Mouse (Mus musculus) embryo, embryonic 10.5 days (tissue): ENCODE results near the gene Zdhhc8.
"Not testable (repeated sequence)": the region's sequence is repeated elsewhere in the genome, so short reads cannot be mapped to it uniquely, and the experiment has no call there.

Experiments
- DNase-seq: peaks from one replicate; pipeline ENCODE4 v3.0.0-alpha.2; 2015; ENCODE audit warnings: low spot score

Zdhhc8 gene

DNA sequence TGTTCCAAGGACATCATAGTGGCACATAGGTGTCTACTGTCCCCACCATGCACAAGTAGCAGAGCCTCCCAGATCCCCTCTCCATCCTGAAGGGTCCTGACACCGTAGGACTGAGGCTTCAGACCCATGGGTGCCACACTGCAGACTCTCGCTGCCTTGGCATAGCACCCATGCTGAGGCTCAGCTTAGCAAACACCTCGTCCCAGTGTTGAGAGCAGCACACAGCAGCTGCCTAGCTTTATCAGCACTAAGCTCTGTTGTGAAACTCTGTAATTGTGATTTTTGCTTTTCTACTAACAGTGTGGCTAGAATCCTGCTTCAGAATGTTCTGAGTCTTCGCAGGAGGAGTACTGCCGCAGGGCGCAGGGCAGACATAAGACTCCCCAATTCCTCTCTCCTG lies 37.1 kb downstream of the Zdhhc8 start:
- DNase-seq, result no peak

GRCm38 (mm10) chr16:18195561-18195960 lies 39.4 kb downstream of the Zdhhc8 start:
- not testable (repeated sequence) for DNase-seq

- DNase-seq, result no peak
Observed at GRCm38 (mm10) chr16:18195068-18195467, 39.9 kb downstream of the Zdhhc8 start.

- peak; percentile 44 for DNase-seq
Observed at GRCm38 (mm10) chr16:18194208-18194985, 40.5 kb downstream of the Zdhhc8 start.

- DNase-seq, result no peak
Observed at GRCm38 (mm10) chr16:18191006-18191405, 43.9 kb downstream of the Zdhhc8 start.

- no peak for DNase-seq
Observed at GRCm38 (mm10) chr16:18187221-18187620, 47.7 kb downstream of the Zdhhc8 start.

- DNase-seq, result no peak
Observed at GRCm38 (mm10) chr16:18186798-18187197, 48.1 kb downstream of the Zdhhc8 start.

- peak; percentile 28 for DNase-seq
Observed at GRCm38 (mm10) chr16:18185715-18186449, 49.1 kb downstream of the Zdhhc8 start.

- DNase-seq, result no peak
Observed at GRCm38 (mm10) chr16:18182766-18183165, 52.2 kb downstream of the Zdhhc8 start.

DNA sequence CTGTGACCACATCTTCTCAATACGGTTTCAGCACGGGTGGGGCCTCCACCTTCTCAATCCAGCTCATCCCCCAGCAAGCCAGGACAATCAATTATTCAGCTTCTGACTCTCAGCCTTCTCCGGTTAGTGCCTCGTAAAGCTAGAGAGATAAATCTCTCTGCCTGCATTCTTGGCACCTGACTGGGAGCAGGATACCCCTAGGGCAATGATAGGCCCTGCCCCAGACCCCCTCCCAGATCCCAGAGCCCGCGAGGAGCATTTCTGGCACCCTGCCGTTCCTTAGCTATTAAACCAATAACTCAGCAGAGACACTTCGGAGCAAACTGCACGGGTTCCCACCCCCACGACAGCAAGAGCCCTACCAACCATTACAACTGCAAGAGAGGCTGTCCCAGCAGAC lies 53.5 kb downstream of the Zdhhc8 start:
- no peak for DNase-seq

DNA sequence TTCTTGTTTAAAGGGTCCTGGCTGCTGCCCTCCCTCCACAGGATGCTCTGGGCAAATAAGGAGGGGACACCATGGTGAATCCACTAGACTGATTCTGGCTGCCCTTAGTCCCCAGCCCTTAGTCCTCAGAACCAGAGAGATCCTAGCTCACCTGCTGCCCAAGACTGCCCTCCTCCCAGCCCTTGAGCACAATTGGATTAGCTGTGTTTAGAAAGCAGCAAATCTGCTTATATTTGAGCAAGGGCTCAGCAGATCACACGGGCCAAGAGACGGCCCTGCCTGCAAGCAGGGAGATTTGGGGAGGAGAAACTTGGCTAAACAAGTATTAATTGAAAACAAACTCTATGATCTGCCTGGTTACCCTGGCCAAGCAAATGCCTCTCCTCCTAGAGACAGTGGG lies 55.3 kb downstream of the Zdhhc8 start:
- DNase-seq, result no peak

- no peak for DNase-seq
Observed at GRCm38 (mm10) chr16:18176758-18177157, 58.2 kb downstream of the Zdhhc8 start.

DNA sequence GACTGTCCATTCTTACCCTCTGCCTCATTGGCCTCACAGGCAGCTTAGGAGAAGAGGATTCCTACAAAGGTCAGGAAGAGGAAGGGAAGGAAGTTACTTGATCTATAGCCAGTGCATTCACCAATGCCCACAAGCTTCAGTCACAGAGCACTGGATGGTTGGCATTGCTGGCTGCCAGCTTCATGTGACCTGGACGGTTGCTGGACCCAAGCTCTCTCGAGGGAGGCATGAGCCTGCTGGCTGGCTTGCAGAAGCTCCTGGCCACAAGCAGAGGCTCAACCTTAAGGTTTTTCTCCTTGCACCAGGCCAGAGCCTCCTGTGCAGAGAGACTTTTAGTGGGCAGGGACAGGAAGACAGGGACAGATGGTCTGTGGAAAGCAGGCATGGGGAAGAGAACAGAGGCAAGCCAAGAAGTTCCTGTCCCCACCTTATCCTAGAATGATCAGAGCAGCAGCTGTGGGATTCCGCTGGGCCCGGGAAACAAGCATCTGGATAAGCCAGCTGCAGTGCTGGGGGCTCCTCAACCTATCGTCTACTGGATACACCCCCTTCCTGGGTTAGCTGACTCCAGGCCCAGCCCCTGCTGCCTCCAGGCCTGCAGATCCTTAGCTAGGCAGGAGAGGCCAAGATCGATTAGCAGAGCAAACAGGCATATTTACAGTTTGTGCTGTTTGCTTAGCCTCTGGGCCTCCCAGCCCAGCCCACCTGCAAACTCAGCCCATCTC lies 59.0 kb downstream of the Zdhhc8 start:
- DNase-seq, result no peak

DNA sequence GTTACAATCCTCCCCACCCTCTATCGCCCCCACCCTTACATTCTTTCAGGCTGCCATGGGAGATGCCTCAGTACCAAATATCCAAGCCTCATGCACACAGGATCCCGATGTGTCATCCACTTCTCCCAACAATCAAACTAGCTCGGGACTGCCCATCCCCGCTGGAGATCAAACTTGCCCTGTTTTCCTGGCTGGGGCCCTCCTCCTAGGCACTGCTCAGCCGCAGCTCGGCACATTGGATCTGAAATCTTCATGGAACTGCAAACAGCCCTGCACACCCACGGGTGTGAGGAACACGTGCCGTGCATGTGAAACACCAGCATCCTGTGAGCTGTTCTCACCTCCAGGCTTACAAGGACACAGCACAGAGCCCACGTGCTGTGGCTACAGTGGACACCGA lies 61.1 kb downstream of the Zdhhc8 start:
- DNase-seq, result no peak

DNA sequence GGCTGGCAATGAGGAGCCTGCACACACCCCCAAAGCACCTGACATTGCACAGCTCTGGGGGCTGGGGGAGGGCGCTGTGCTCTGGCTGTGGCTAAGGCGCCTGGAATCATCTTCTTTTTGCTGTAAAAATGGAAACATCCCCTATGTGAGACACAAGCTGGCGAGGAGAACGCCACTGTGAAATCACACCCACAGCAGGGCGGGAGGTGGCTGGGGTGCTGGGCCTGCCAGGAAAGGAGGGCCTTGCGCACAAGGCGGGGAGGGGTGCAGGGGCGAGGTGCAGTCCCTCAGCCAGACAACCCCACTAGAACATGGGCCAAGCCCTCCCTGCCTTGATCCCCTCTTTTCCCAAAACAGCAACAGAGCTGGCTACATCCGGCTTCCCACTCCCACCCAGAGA lies 61.7 kb downstream of the Zdhhc8 start:
- no peak for DNase-seq

GRCm38 (mm10) chr16:18172266-18172855 lies 62.6 kb downstream of the Zdhhc8 start:
- peak; percentile 88 for DNase-seq
